Mouse (Mus musculus) stomach, postnatal 0 days (tissue): ENCODE data around the gene Thoc5.

Experiments used
- CTCF ChIP-seq: IDR thresholded peaks from 2 replicates; pipeline ENCODE4 v1.5.1; 2016; ENCODE audit warnings: antibody characterized with exemption, low read depth, mild to moderate bottlenecking, moderate library complexity
- EP300 ChIP-seq: optimal IDR thresholded peaks from 2 replicates; pipeline ENCODE3; 2016; ENCODE audit warnings: antibody characterized with exemption

GRCm38 (mm10) chr11:4885385-4885903 lies 9.7 kb upstream of the Thoc5 start:
- TF ChIP-seq EP300: no peak
- TF ChIP-seq CTCF: peak; percentile 74
